Mouse (Mus musculus) embryo, embryonic 11.5 days (tissue): Measurements from ENCODE around the gene Fam198b.
"Not testable (repeated sequence)": the region's sequence is repeated elsewhere in the genome, so short reads cannot be mapped to it uniquely, and the experiment has no call there.

Experiments used
- DNase-seq: peaks from one replicate; pipeline ENCODE4 v3.0.0-alpha.2; 2012; ENCODE audit warnings: low read depth, low spot score

The Fam198b gene

GRCm38 (mm10) chr3:79925950-79926697 lies 41.8 kb downstream of the Fam198b start:
- DNase-seq: no peak

DNA sequence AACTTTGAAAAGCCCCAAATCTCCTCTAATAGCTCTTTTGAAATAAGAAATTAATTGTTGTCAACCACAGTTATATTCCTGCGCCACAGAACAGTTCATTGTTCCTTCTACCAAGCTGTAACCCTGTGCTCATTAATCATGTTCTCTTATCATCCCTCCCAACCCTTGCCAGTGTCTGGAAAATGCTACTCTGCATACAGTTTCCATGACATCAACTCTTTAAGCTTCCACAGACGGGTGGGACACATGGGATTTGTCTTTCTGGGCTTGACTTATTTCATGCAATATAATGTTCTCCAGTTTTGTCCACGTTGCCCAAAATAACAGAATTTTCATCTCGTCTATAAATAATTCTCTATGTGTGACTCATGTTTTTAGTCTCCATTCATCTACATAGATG lies 42.7 kb downstream of the Fam198b start:
- no peak for DNase-seq

DNA sequence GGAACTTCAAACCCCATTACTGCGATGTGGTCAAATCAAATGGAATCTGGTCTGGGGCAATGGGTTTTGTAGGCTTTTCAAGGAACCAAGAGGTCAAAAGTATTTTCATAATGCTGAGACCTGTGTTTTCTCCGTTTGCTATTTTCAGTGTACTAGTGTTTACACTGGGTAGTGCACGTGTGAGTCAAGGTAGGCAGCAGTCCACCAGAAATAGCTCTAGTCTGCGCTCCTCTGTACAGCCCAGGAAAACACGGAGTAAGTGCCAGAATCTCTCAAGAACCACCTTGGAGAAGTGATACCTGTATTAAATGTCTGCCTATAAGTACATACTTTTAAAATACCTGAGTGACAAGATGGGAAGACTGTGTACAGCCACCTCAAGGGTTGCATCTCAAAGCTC lies 44.1 kb downstream of the Fam198b start:
- DNase-seq: no peak

DNA sequence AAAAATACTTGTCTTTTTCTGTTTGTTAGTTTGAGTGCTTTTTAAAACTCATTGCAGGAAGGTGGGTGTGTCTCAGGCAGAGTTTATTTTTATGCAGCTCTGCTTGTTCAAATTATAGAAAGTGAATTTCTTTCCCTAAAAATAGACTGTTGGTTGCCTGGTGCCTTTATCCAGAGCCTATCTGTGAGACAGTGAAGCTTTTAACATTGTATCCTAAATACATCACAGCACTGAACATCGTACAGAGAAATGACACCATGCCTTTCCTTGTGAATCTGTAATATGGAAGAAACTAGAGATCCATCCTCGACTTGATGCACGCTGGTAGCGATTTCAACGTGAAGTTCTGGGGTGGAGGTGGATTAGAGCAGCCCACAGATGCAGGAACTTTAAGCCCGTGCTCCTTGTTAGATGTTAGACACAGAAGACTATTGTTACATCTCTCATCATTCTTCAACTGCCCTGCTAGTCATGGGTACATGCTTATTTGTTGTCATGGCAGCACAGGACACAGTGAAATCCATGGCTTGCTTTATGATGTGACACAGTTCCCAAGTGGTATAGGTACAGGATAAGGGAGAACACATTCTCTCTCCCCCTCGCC lies 45.9 kb downstream of the Fam198b start:
- no peak for DNase-seq

DNA sequence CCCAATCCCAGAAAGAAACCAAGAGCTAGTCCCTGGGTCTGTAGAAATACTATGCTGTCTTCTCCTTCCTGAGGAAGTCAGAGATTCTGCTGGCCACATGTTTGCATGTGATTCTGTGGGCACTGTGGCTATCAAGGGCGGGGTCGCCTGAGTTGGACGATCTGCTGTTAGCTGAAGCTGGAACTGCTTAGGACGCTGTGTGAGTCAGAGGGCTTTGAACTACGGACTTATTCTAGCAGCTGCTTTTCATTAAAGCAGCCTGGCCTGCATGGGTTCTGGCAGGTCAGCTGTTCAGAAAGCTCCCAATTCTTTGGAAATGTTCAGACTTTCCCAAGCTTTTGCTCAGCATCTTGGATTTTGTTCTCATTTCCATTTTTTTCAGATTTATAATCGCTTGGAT lies 51.9 kb downstream of the Fam198b start:
- DNase-seq: peak; percentile 14

- no peak for DNase-seq
These were observed 52.6 kb downstream of the Fam198b start for GRCm38 (mm10) chr3:79936730-79937447.

DNA sequence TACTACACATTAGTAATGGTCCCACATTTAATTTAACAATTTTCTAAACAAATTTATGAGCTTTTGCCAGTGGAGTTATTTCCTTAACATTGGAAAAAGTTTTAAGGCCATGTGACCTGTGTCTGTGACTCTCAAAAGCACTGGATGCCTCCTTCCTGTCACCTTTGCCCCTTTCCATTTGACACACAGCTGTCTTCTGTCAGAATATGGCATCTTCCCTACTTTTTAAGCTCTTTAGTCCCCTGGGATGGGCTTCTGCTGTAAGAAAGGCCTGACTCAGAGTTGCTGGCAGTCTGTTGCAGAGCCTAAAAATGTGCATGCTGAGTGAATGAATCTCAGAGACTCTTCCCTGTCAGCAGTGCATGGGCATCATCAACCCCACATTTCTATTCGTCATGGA lies 63.4 kb downstream of the Fam198b start:
- DNase-seq: no peak

GRCm38 (mm10) chr3:79948151-79948550 lies 63.8 kb downstream of the Fam198b start:
- no peak for DNase-seq

DNA sequence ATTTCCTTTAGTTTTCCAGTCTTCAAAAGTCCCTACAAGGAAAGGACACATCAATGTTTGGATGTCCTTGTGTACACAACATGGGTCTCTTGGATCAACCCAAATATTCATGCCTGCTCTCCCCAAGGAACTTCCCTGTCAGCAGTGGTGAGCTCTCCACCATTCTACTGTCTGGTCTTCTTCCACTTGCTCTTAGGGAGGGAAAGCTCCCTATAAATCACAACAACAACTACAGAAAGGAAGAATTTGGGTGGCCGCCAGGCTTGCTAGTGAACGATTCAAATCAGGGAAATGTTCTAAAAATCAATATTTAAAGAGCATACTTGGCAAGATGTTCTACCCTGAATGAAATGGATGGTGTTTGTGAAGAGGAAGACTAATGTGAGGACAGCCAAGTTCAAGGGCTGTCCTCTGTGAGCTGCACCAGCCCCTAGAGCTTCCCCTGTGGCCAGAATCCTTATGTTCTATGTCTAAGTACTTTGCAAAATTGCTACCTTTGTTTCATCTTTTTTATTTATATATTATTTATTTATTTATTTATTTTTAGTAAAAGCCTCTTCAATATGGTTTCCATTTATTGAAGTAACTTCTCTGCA lies 68.9 kb downstream of the Fam198b start:
- no peak for DNase-seq

GRCm38 (mm10) chr3:79955262-79955661 lies 70.9 kb downstream of the Fam198b start:
- DNase-seq: no peak

DNA sequence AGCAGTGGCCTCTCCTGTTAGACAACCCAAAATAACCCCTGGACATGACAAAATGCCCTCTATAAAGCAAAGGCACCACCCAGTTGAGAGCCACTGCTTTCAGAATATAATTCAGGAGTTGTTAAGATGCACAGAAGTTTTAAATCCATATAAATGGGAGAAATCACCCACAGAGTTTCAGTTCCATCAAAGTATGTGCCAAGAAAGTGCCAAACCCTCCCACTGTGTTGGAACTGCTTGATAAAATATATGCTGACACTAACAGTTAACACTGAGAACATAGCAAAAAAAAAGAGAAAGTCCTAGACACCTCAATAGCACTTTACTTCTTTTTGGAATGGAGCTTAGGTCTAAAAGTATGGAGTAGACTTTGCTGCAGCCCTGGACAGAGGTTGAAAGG lies 72.5 kb downstream of the Fam198b start:
- DNase-seq: no peak

DNA sequence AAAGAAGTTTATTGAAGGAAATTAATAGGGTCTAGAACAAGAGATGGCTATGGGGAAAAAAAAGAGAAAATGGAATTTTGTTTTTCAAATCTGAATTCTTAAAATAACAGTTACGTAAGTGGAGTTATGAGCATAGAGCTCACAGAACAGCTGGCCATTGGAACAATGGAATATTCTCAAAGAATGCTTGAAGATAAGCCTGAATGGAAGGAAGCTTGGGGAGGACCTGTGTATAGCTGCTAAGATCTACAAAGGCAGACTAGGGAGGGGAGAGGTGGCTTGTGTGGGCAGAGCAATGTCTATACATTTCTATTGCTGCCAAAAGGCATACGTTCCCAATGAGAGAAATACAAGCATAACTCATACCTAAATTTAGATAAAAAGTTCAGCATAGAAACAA lies 73.4 kb downstream of the Fam198b start:
- no peak for DNase-seq

- DNase-seq: no peak
These were observed 82.4 kb downstream of the Fam198b start for GRCm38 (mm10) chr3:79966709-79967108.

- DNase-seq: no peak
These were observed 83.0 kb downstream of the Fam198b start for GRCm38 (mm10) chr3:79967346-79967745.

DNA sequence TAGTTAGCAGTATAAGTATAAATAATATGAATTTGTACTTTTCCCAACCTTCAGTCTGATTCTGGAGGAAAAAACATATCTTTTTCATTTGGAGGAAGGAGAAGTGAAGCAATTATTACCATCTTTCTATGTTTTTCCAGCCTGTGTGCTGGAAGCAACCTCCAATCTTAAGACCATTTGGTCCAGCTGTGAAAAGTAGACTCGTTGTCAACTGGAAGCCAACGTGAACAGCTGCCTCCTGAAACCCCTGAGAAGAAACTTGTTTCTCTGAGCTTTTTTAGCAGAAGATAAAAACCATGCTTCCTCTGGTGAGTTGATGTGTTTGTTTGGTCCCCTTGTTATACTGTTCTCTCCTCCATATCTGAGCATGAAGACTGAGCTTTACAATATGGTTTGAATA lies 84.1 kb downstream of the Fam198b start:
- no peak for DNase-seq

- not testable (repeated sequence) for DNase-seq
These were observed 85.2 kb downstream of the Fam198b start for GRCm38 (mm10) chr3:79969536-79969935.

DNA sequence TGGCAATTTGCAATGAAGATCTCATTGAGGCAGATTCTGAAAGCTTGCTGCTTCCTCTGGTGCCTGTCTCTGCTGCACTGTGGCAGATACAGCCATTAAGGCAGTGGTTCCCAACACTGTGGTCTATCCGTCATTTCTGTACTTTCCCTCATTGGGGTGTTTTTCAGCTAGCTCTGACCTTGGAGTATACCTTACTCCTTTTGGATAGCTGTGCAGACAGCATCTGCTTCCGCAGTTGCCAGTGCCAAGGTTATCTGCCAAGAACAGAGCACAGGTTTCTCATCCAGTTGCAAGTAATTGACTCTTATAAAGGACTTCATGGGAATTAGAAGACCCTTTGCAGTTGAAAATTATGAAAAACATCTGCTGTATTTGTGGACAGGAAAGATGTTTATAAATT lies 85.7 kb downstream of the Fam198b start:
- no peak for DNase-seq

- DNase-seq: no peak
These were observed 86.2 kb downstream of the Fam198b start for GRCm38 (mm10) chr3:79970498-79970897.

DNA sequence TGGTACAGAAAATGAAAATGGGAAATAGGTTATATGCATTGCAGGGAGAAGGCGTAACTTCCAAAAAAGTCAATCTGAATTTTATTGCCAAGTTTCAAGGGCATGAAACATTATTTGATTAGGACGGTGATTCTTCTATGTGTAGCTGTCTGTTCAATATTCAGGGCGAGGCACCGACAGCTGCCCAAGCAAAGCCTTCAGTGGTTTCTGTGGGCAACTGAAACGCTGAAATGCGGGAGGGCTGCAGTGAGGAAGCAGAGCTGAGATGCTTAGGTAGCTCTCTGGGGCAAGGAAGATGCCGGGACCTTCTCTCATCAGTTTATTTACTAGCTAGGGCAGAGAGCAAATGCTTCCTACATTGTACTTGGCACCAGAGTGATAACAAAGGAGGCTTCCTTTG lies 87.2 kb downstream of the Fam198b start:
- no peak for DNase-seq

- no peak for DNase-seq
These were observed 92.5 kb downstream of the Fam198b start for GRCm38 (mm10) chr3:79976786-79977185.

GRCm38 (mm10) chr3:79977656-79978450 lies 93.5 kb downstream of the Fam198b start:
- DNase-seq: no peak

- no peak for DNase-seq
These were observed 96.4 kb downstream of the Fam198b start for GRCm38 (mm10) chr3:79980714-79981113.
